Mouse (Mus musculus) limb, embryonic 12.5 days (tissue): Measurements from ENCODE around the gene Slit3. TPM values are rescaled to one million over a fixed set of nuclear protein-coding genes. Genes with fewer than 3 reads are reported as not detected.
A peak's percentile ranks its signal among the peaks of the same experiment; 100 is the strongest.

Experiments
- ATAC-seq: fragments of 200-750 bp; cut with Nextera tagmentation; 2 replicates; pipeline ENCODE4 v1.8.0; 2017; ENCODE audit warnings: low read depth, moderate TSS enrichment; ENCODE audit not compliant: insufficient number of reproducible peaks, insufficient read depth, low FRiP score, low TSS enrichment
- H3K27ac ChIP-seq: fragments of 300-500 bp; sonication (generic); 2 replicates; pipeline ENCODE4 v1.5.1; 2016; ENCODE audit warnings: mild to moderate bottlenecking, moderate library complexity
- H3K27me3 ChIP-seq: fragments of 300-500 bp; sonication (generic); 2 replicates; pipeline ENCODE4 v1.6.1; 2016; ENCODE audit warnings: mild to moderate bottlenecking, moderate library complexity
- H3K36me3 ChIP-seq: fragments of 300-500 bp; sonication (generic); 2 replicates; pipeline ENCODE4 v1.6.1; 2016; ENCODE audit warnings: mild to moderate bottlenecking, moderate library complexity
- H3K4me1 ChIP-seq: fragments of 300-500 bp; sonication (generic); replicated peaks from 2 replicates; pipeline ENCODE4 v1.6.1; 2016
- H3K4me2 ChIP-seq: fragments of 300-500 bp; sonication (generic); 2 replicates; pipeline ENCODE4 v1.6.1; 2016; ENCODE audit warnings: mild to moderate bottlenecking, moderate library complexity
- H3K4me3 ChIP-seq: fragments of 300-500 bp; sonication (generic); replicated peaks from 2 replicates; pipeline ENCODE4 v1.5.1; 2016; ENCODE audit warnings: mild to moderate bottlenecking
- H3K9ac ChIP-seq: fragments of 300-500 bp; sonication (generic); replicated peaks from 2 replicates; pipeline ENCODE4 v1.6.1; 2016; ENCODE audit warnings: mild to moderate bottlenecking, moderate library complexity
- H3K9me3 ChIP-seq: fragments of 300-500 bp; sonication (generic); 2 replicates; pipeline ENCODE4 v1.6.1; 2016; ENCODE audit warnings: mild to moderate bottlenecking, moderate library complexity
- WGBS: fragments of 180-500 bp; shearing (Covaris S2); methylation state at CpG from one replicate; pipeline ENCODE4 v1.1.7; 2016; 5-methylcytosine and 5-hydroxymethylcytosine counted together
- polyA plus RNA-seq: library from polyadenylated mRNA; unstranded; fragments of >200 nt; fragmentation: Nextera tagmentation; extraction: Ambion mirVana; gene quantifications from 2 replicates; pipeline ENCODE4 v1.2.1, GENCODE M21; 2016

Slit3 gene
- polyA plus RNA-seq, 1 experiment from 2014 or later, result 29.7 TPM

DNA sequence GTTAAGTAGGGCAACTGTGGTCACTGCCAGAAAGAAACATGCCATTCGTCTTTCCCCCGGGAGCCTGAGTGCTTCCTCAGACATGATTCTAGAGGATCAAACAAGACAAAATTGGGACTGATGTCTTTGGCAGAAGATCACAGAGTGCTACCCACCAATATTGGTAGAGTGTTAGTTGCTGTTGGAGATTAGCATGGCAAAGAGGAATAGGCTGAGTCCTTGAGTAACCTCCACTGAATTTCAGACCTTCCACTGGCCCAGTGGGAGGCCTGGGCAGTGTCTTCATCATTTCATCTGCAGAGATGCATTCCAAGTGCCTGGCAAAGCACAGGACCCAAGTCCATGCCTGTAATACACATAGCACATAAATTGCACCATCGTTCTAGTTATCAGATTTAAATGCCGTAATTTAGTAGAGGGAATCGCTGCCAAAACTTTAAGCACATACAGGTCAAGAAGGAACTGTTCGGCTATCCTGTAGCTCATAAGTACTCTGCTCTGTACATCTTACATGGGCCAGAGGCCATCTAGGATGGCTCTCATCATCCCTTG is 77.6 kb downstream of the Slit3 start:
- Histone ChIP-seq H3K9ac (no peak overlapping the region), H3K27ac (no peak overlapping the region), H3K9me3 (no peaks in the 10 kb centered on the region), H3K4me3 (no peak overlapping the region), H3K4me1 (peaks cover 24% of the 10 kb centered on the region), H3K36me3 (no peaks in the 10 kb centered on the region), H3K27me3 (no peaks in the 10 kb centered on the region), H3K4me2 (no peak overlapping the region)
- no peak for ATAC-seq
- WGBS, result 91% methylated on average over 6 of the region's 6 CpGs

DNA sequence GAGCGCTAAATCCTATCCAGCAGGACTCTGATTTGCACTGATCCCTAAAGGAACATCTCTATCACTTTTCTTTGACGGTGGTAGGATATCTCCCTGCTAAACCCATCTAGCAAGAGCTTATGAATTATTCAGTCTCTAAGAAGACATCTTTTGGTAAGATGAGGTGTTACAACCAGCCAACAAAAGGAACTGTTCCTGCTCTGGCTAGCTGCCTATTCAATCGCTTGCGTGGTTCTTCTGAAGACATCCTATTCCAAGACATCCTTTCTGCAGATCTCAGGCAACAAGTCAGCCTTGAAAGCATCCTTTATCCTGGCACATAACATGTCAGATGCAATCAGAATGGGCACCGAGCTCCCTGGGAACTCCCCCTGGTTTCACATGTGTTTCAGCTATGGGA is 81.3 kb downstream of the Slit3 start:
- Histone ChIP-seq H3K36me3 (no peaks in the 10 kb centered on the region), H3K9ac (no peak overlapping the region), H3K4me3 (no peak overlapping the region), H3K4me1 (peaks cover 34% of the 10 kb centered on the region), H3K27ac (no peak overlapping the region), H3K27me3 (no peaks in the 10 kb centered on the region), H3K9me3 (no peaks in the 10 kb centered on the region), H3K4me2 (no peak overlapping the region)
- 75% methylated on average over 5 of the region's 5 CpGs for WGBS
- ATAC-seq, result no peak

DNA sequence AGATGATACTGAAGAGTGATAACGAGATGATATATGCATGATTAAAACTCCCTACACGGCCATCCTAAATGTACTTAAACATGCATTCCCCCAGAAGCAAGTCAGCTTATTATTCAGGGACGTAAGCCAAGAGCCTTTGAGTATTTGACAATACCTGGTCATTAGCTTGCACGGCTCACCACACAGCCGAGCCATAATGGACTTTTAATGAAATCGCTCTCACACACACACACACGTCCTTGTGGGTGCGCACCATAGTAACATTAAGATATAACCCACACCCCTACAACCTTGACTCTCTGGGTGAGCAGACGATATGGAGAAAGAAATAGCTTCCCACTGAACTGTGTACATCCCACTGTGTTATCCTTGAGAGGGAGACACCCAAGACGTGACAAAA is 82.6 kb downstream of the Slit3 start:
- Histone ChIP-seq H3K9me3 (no peaks in the 10 kb centered on the region), H3K4me1 (peaks cover 34% of the 10 kb centered on the region), H3K4me2 (peak overlapping the region; percentile 5; the same call in 1 of the 2 replicates), H3K9ac (no peak overlapping the region), H3K4me3 (no peak overlapping the region), H3K27me3 (no peaks in the 10 kb centered on the region), H3K27ac (no peak overlapping the region), H3K36me3 (no peaks in the 10 kb centered on the region)
- peak; percentile 47; the same call in 1 of the 2 replicates for ATAC-seq
- 34% methylated on average over 10 of the region's 10 CpGs for WGBS

DNA sequence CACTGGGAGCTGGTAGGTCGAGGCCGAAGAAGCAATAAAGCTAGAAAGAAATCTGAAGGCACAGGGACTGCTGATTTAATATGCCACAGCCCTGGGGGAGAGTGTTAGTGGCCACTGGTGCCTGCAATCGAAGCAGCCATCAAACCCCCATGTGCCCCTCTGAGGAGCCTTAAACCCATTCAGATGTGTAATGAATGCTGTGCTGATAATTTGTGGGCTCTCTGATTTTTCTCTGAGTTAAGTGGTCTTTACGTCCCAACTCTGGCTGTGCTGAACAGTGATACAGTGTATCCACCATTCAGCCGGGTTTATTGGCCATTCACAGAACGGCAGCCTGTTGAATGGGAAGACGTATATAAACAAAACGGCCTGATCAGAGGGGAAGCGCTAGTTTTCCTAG is 83.1 kb downstream of the Slit3 start:
- Histone ChIP-seq H3K9me3 (no peaks in the 10 kb centered on the region), H3K27me3 (no peaks in the 10 kb centered on the region), H3K36me3 (no peaks in the 10 kb centered on the region), H3K4me1 (peaks cover 34% of the 10 kb centered on the region), H3K27ac (no peak overlapping the region), H3K4me2 (peak overlapping the region; percentile 5), H3K4me3 (no peak overlapping the region), H3K9ac (no peak overlapping the region)
- ATAC-seq, result peak; percentile 26; the same call in 1 of the 2 replicates
- WGBS, result 14% methylated on average over 9 of the region's 9 CpGs

- Histone ChIP-seq H3K4me2 (no peak overlapping the region; the same call in 1 of the 2 replicates), H3K4me1 (peaks cover 37% of the 10 kb centered on the region), H3K9ac (no peak overlapping the region), H3K27me3 (no peaks in the 10 kb centered on the region), H3K36me3 (peaks cover 7% of the 10 kb centered on the region; the same call in 1 of the 2 replicates), H3K9me3 (no peaks in the 10 kb centered on the region), H3K27ac (no peak overlapping the region), H3K4me3 (no peak overlapping the region)
- no peak; the same call in 1 of the 2 replicates for ATAC-seq
- WGBS, result 41% methylated on average over 14 of the region's 14 CpGs
Measured at GRCm38 (mm10) chr11:35210728-35211682, 90.0 kb downstream of the Slit3 start.

DNA sequence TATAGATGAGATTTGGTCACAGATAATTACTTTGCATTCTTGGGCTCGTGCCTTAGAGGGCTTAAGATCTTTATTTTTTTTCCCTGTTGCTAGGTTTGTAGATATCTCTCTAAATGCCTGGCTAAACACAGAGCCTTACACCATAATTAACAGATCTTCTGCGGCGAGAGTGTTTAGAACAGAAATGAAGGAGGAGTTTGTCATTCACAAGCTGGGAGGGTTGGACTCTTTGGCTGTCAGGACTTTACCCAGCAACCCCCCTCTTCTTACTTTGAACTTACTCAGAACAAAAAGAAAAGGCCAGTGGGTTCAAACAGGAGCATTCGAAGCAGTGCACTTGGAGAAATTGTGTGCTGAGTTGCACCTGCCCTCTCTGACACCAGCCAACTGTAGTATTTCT is 103.0 kb downstream of the Slit3 start:
- Histone ChIP-seq H3K36me3 (no peaks in the 10 kb centered on the region; the same call in 1 of the 2 replicates), H3K27ac (no peak overlapping the region), H3K4me2 (no peak overlapping the region), H3K27me3 (no peaks in the 10 kb centered on the region), H3K4me1 (peaks cover 5% of the 10 kb centered on the region; the same call in 1 of the 2 replicates), H3K4me3 (no peak overlapping the region), H3K9me3 (no peaks in the 10 kb centered on the region), H3K9ac (no peak overlapping the region)
- WGBS, result 47% methylated on average over 4 of the region's 4 CpGs
- no peak for ATAC-seq

- H3K36me3 ChIP-seq, result no peaks in the 10 kb centered on the region
- H3K9me3 ChIP-seq, result no peaks in the 10 kb centered on the region
- no peak overlapping the region for H3K4me2 ChIP-seq
- H3K27ac ChIP-seq, result no peak overlapping the region
- no peaks in the 10 kb centered on the region for H3K27me3 ChIP-seq
- H3K4me1 ChIP-seq, result peaks cover 15% of the 10 kb centered on the region; the same call in 1 of the 2 replicates
- H3K4me3 ChIP-seq, result no peak overlapping the region
- WGBS, result 89% methylated on average over 10 of the region's 10 CpGs
- no peak for ATAC-seq
- H3K9ac ChIP-seq, result no peak overlapping the region
Measured at GRCm38 (mm10) chr11:35231361-35232090, 110.5 kb downstream of the Slit3 start.

GRCm38 (mm10) chr11:35232321-35232720 is 111.3 kb downstream of the Slit3 start:
- Histone ChIP-seq H3K4me2 (no peak overlapping the region), H3K27ac (0 out of 2 replicates have a peak overlapping the region, but pooled peaks have one; percentile 18)
- ATAC-seq, result no peak

GRCm38 (mm10) chr11:35241379-35241778 is 120.4 kb downstream of the Slit3 start:
- no peaks in the 10 kb centered on the region for H3K27me3 ChIP-seq
- no peaks in the 10 kb centered on the region for H3K9me3 ChIP-seq
- H3K4me3 ChIP-seq, result no peak overlapping the region
- H3K27ac ChIP-seq, result no peak overlapping the region
- H3K4me2 ChIP-seq, result no peak overlapping the region
- H3K36me3 ChIP-seq, result 0 out of 2 replicates have a peak, but pooled peaks cover 3% of the 10 kb centered on the region
- 75% methylated on average over 7 of the region's 7 CpGs for WGBS
- no peak for ATAC-seq
- H3K4me1 ChIP-seq, result peaks cover 49% of the 10 kb centered on the region
- H3K9ac ChIP-seq, result no peak overlapping the region

More at GRCm38 (mm10) chr11:35232321-35232720, 111.3 kb downstream of the Slit3 start:
- Histone ChIP-seq H3K36me3 (0 out of 2 replicates have a peak, but pooled peaks cover under 1% of the 10 kb centered on the region), H3K4me3 (no peak overlapping the region), H3K9me3 (no peaks in the 10 kb centered on the region), H3K27me3 (no peaks in the 10 kb centered on the region), H3K4me1 (peaks cover 15% of the 10 kb centered on the region; the same call in 1 of the 2 replicates), H3K9ac (no peak overlapping the region)
- WGBS, result 85% methylated on average over 4 of the region's 4 CpGs

DNA sequence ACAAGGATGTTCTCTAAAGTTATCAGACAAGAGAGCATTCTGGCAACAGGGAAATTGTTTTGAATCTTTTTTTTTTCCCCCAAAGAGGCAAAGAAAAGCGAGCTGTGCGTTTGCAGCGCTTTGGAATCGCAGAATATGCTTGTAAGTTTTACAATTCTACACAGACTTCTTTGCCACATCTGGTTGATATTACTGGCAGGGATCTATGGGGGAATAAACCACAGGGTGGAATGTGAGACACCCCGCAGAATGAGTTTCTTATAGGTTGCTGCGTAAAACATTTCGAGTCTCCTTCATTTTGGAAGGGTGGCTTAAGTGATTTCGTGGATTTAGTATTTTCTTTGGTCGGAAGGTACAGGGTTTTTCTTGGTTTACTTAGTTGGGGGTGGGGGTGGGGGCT is 122.6 kb downstream of the Slit3 start:
- no peaks in the 10 kb centered on the region for H3K36me3 ChIP-seq
- H3K9ac ChIP-seq, result no peak overlapping the region
- H3K27ac ChIP-seq, result peak overlapping the region; percentile 78
- H3K9me3 ChIP-seq, result no peaks in the 10 kb centered on the region
- no peaks in the 10 kb centered on the region for H3K27me3 ChIP-seq
- WGBS, result 8% methylated on average over 9 of the region's 9 CpGs
- H3K4me1 ChIP-seq, result peaks cover 67% of the 10 kb centered on the region
- no peak for ATAC-seq
- H3K4me3 ChIP-seq, result no peak overlapping the region
- peak overlapping the region; percentile 41 for H3K4me2 ChIP-seq

DNA sequence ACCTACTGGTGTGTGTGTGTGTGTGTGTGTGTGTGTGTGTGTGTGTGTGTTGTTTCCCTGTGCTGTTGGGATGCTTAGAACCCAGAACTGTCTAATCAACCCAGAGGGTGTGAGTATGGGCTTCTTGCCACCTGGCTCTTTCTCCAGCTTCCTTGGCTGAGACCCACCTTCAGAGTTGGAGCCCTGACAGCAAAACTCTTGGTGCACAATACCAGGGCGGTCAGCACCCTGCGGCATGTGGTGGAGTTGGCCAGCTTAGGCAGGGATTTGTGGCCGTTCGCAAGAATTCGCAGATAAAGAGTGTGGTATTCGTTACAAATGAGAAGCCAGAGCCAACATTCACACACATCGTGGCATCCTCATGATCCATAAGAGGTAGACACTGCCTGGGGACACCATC is 123.5 kb downstream of the Slit3 start:
- Histone ChIP-seq H3K9me3 (no peaks in the 10 kb centered on the region), H3K9ac (no peak overlapping the region), H3K4me1 (peaks cover 68% of the 10 kb centered on the region), H3K27ac (no peak overlapping the region), H3K27me3 (no peaks in the 10 kb centered on the region), H3K4me2 (no peak overlapping the region), H3K36me3 (no peaks in the 10 kb centered on the region), H3K4me3 (no peak overlapping the region)
- WGBS, result 85% methylated on average over 7 of the region's 7 CpGs
- no peak for ATAC-seq
